Mouse (Mus musculus) lung, postnatal 0 days (tissue): ENCODE results near the gene Rock2.

Experiments
- CTCF ChIP-seq: IDR thresholded peaks from 2 replicates; pipeline ENCODE4 v1.5.1; 2016; ENCODE audit warnings: antibody characterized with exemption, mild to moderate bottlenecking
- EP300 ChIP-seq: IDR thresholded peaks from 2 replicates; pipeline ENCODE4 v1.6.1; 2016; ENCODE audit warnings: antibody characterized with exemption, mild to moderate bottlenecking, control low read depth

- TF ChIP-seq EP300 (no peak), CTCF (no peak)
Observed at GRCm38 (mm10) chr12:16882442-16882841, 12.3 kb upstream of the Rock2 start.
